ENCODE assay signal across 19 mouse cellular contexts in the genomic region with DNA sequence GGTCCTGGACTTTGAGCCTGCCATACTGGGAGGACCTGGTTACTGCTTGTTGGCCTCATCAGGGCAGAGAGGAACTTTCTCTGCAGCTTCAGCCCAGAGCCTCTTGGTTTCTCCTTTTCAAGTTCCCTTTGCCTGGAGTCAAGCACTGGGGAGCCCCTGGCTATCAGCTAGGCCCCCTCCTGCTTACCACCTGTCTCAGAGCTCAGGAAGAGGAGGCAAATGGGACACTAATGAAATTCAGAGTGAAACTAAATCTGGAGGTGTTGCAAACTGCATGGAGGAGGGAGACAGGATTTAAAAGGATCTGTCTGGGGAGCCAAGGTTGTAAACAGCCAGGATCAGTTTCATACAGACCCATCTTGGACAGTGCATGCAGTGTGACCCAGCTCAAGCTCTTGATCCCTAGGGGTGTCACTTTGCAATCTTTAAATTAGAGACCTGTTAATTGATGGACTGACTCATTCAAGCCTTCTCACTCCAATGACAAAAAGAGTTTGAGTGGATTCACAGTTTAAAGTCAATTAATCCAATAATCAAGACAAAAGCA.
"Had no signal": no experiment of that assay in that cellular context is flagged by ENCODE, and none has a peak within 500 bp of the region (broad histone marks: within the 10 kb centered on the region; RNA-seq: fewer than 3 reads in every experiment).

No protein-coding gene starts in this region.

- ATAC-seq: liver, postnatal 0 days; midbrain, embryonic 16.5 days had no signal

- H3K27ac ChIP-seq: layer of hippocampus, adult 2 months; limb, embryonic 12.5 days; liver, embryonic 13.5 days; lung, embryonic 15.5 days; macrophage; midbrain, embryonic 12.5 days; neural tube, embryonic 13.5 days; stomach, postnatal 0 days had no signal

- H3K36me3 ChIP-seq: liver, embryonic 13.5 days; lung, embryonic 15.5 days; midbrain, embryonic 12.5 days; neural tube, embryonic 13.5 days had no signal

- H3K9ac ChIP-seq: limb, embryonic 12.5 days; liver, embryonic 13.5 days; liver, postnatal 0 days; lung, embryonic 15.5 days; midbrain, embryonic 12.5 days; neural tube, embryonic 13.5 days had no signal

- H3K4me3 ChIP-seq: layer of hippocampus, adult 2 months; limb, embryonic 12.5 days; liver, embryonic 13.5 days; lung, embryonic 15.5 days; megakaryocyte, embryonic 14.5 days; midbrain, embryonic 12.5 days; neural tube, embryonic 13.5 days had no signal

- H3K4me1 ChIP-seq: limb, embryonic 12.5 days; liver, embryonic 13.5 days; lung, embryonic 15.5 days; megakaryocyte, embryonic 14.5 days; midbrain, embryonic 12.5 days; neural tube, embryonic 13.5 days had no signal

- H3K4me2 ChIP-seq: limb, embryonic 12.5 days; liver, embryonic 13.5 days; lung, embryonic 15.5 days; midbrain, embryonic 12.5 days; neural tube, embryonic 13.5 days had no signal

- DNase-seq: kidney, adult 9 months; kidney, postnatal 4 days; liver; liver, embryonic 13.5 days; liver, postnatal 0 days; lung, postnatal 14 days; retina, postnatal 1 day; right cerebral cortex, postnatal 14 days; thymus, adult 18-20 months; thymus, postnatal 14 days had no signal

- H3K9me3 ChIP-seq: limb, embryonic 12.5 days; liver, embryonic 13.5 days; lung, embryonic 15.5 days; midbrain, embryonic 12.5 days; neural tube, embryonic 13.5 days had no signal

- H3K27me3 ChIP-seq: limb, embryonic 12.5 days; liver, embryonic 13.5 days; lung, embryonic 15.5 days; megakaryocyte, embryonic 14.5 days; midbrain, embryonic 12.5 days; neural tube, embryonic 13.5 days had no signal
